Mouse (Mus musculus) olfactory bulb, adult 2 months (tissue): ENCODE data around the gene Gm42742. TPM values are rescaled to one million over a fixed set of nuclear protein-coding genes. Genes with fewer than 3 reads are reported as not detected.
A peak's percentile ranks its signal among the peaks of the same experiment; 100 is the strongest.

Experiments
- H3K27ac ChIP-seq: fragments of 200-500 bp; 2 replicates; pipeline ENCODE4 v1.5.1; 2012; ENCODE audit warnings: low read depth, low read length; ENCODE audit not compliant: insufficient read depth
- H3K4me1 ChIP-seq: fragments of 200-500 bp; 2 replicates; pipeline ENCODE4 v1.6.1; 2012; ENCODE audit warnings: low read length; ENCODE audit not compliant: control insufficient read depth, insufficient read depth
- H3K4me3 ChIP-seq: fragments of 200-500 bp; 2 replicates; pipeline ENCODE4 v1.5.1; 2012; ENCODE audit warnings: mild to moderate bottlenecking, low read depth, low read length, moderate library complexity; ENCODE audit not compliant: insufficient read depth
- CTCF ChIP-seq: fragments of 200-500 bp; IDR thresholded peaks from 2 replicates; pipeline ENCODE4 v1.5.1; 2012; ENCODE audit warnings: low read depth, mild to moderate bottlenecking, low read length, moderate library complexity; ENCODE audit not compliant: insufficient read depth
- POLR2A ChIP-seq: fragments of 200-500 bp; IDR thresholded peaks from 2 replicates; pipeline ENCODE4 v1.6.1; 2012; ENCODE audit warnings: mild to moderate bottlenecking, low read depth, low read length, moderate library complexity; ENCODE audit not compliant: insufficient read depth
- WGBS: fragments of 180-500 bp; shearing (Covaris S2); methylation state at CpG from one replicate; pipeline ENCODE4 v1.1.7; 2018; 5-methylcytosine and 5-hydroxymethylcytosine counted together
- polyA plus RNA-seq: library from polyadenylated mRNA; stranded (reverse); fragments of >200 nt; gene quantifications from 2 replicates; pipeline ENCODE4 v1.2.4, GENCODE M21; 2012; ENCODE audit warnings: low replicate concordance; ENCODE audit not compliant: missing spikeins, insufficient read depth, insufficient read length

Gene Gm42742
- polyA plus RNA-seq, 1 experiment: not detected

DNA sequence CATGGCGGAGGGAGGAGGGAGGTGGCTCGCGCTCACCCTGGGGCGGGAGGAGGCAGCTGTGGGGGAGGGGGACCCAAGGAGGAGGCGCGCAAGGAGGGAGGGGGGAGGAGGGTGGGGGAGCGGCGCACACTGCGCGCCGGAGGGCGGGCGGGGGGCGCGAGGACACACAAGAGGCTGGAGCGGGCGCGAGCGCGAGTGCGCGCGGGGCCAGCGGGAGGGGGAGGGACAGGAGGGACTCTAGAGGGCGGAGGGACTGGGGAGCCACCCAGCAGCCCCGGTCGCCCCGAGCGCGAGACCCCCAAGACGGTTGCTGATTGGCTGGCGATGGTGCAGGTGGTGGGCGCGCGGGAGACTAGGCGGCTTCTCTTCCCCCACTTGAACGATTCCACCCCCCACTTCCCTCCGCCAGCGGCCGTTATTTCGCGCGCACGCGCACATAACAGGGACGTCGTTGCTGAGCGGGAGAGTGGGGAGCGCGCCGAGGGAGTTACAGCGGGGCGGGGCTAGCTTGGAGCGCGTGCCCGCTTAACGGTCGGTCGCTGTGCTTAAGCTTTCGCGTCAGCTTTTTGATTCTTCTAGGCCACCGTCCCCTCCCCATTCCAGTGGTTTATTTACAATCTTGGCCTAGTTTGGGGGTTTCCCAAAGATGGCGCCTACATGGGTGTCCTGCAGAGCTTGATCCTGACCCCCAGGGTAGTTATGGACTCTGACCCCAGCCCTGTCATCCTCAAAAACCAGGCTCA lies 6.3 kb upstream of the Gm42742 start, which contains the start of gene Maz:
TSS of gene Maz (minus strand) at position 54 of the 743 bp plus-strand sequence.
- Histone ChIP-seq H3K27ac (peak within 1 kb of the TSS; percentile 97), H3K4me3 (peak within 1 kb of the TSS; percentile 97), H3K4me1 (peaks cover 38% of the 10 kb centered on the region)
- TF ChIP-seq POLR2A: 0 out of 2 replicates have a peak, but pooled peaks have one; percentile 31
- TF ChIP-seq CTCF: no peak
- under 1% methylated on average over 53 of the region's 63 CpGs for WGBS

DNA sequence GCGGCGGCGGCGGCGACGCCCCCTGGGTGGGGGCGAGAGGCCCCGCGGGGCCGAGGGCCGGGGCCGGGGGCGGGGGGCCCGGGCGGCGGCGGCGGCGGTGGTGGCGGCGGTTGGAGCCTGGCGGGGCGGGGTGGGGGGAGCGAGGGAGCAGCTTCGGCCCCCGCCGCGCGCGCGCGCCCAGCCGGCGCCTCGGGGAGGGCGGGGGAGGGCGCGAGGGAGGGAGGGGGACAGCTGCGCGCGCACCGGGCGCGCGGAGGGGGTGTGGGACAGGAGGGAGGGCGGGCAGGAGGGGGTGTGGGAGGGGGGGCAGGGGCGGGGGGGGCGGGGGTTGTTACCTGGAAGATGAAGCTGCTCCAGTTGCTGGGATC lies 5.7 kb upstream of the Gm42742 start:
- WGBS: 10% methylated on average over 28 of the region's 48 CpGs
- Histone ChIP-seq H3K4me1 (peaks cover 40% of the 10 kb centered on the region), H3K4me3 (peak overlapping the region; percentile 97), H3K27ac (no peak overlapping the region)
- TF ChIP-seq POLR2A: no peak
- no peak for TF ChIP-seq CTCF

DNA sequence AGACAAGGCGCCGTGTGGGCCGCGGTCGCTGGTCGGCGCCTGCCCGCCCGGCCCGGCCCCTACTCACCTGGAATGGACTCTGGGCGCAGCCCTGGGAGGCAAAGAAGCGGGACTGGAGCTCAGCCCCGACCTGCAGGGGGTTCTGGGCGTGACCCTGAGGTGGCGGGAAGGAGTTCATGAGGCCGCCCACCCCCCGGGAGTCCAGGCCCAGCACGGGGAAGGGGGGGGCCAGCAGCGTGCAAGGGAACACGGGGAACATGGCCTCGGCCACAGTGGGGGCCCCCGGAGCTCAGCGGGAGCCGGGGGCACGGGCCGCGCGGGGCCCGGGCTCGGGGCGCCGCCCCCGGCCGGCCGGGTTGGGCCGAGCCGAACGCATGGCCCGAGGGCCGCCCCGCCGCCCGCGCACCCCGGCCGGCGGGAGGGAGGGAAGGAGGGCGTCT lies 5.3 kb upstream of the Gm42742 start:
- H3K4me1 ChIP-seq: peaks cover 44% of the 10 kb centered on the region
- peak overlapping the region; percentile 97 for H3K27ac ChIP-seq
- WGBS: under 1% methylated on average over 35 of the region's 48 CpGs
- peak overlapping the region; percentile 97 for H3K4me3 ChIP-seq
- TF ChIP-seq CTCF (no peak), POLR2A (no peak)

DNA sequence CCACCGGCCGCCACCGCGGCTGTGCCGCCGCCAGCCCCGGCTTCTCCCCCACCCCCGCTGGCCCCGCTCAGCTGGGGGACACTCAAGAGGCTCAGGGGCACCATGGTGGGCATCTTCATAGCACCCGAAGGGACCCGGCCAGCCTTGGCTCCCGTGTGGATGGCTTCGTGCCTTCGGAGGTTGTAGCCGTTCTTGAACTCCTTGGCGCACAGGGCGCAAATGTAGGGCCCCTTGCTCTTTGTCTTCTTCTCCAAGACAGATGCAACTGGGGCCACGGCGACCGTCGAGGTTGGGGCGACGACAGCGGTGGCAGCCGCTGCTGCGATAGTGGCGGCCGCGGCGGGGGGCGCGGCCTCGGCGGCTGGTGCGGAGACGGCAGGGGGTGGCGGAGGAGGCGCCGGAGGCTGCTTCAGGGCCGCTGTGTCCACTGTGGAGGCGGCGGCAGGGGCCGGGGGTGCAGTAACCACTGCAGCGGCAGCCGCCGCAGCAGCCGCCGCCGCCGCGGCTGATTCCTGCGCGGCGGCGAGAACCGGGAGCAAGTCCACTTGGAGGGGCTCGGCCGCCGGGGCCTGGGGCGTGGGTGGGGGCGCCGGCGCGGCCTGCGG lies 4.8 kb upstream of the Gm42742 start:
- Histone ChIP-seq H3K27ac (peak overlapping the region; percentile 97), H3K4me3 (peak overlapping the region; percentile 97), H3K4me1 (peaks cover 45% of the 10 kb centered on the region)
- no peak; the same call in 1 of the 2 replicates for TF ChIP-seq CTCF
- TF ChIP-seq POLR2A: no peak
- under 1% methylated on average over 62 of the region's 65 CpGs for WGBS

DNA sequence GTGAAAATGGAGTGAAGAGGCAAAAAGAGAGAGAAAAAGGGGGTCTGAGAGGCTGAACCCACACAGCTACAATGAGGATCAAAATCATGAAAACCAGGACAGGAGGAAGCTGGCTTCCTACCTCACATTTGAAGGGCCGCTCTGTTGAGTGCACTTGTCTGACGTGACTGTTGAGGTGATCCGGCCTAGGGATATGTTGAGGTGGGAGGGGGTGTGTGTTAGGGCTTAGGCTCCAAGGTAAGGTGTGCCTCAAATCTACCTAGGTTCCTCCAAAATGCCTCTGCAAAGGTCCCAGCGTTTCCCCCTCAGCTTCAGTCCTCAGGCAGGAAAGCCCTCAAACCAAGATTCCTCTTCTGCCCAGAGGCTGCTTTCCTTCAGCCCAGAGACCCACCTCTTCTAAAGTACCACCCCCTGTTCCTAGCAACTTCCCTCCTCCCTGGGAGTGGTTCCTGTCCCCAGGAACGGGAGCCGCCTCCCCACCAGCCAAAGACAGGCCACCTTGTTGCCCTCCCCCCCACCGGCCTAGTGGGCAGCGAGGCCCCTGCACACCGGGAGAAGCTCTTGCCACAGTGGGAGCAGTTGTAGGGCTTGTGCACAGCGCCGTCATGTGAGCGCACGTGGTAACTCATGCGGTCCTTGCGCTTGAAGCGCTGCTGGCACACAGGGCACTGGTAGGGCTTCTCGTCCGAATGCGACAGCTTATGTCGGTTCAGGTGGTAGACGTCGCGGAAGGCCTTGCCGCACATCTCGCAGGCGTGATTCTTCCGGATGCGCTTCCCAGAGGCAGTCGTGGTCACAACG lies 4.1 kb upstream of the Gm42742 start:
- H3K27ac ChIP-seq: peak overlapping the region; percentile 79
- no peak for TF ChIP-seq POLR2A
- peak; percentile 32 for TF ChIP-seq CTCF
- H3K4me1 ChIP-seq: peaks cover 48% of the 10 kb centered on the region
- H3K4me3 ChIP-seq: peak overlapping the region; percentile 97
- 2% methylated on average over 30 of the region's 30 CpGs for WGBS

DNA sequence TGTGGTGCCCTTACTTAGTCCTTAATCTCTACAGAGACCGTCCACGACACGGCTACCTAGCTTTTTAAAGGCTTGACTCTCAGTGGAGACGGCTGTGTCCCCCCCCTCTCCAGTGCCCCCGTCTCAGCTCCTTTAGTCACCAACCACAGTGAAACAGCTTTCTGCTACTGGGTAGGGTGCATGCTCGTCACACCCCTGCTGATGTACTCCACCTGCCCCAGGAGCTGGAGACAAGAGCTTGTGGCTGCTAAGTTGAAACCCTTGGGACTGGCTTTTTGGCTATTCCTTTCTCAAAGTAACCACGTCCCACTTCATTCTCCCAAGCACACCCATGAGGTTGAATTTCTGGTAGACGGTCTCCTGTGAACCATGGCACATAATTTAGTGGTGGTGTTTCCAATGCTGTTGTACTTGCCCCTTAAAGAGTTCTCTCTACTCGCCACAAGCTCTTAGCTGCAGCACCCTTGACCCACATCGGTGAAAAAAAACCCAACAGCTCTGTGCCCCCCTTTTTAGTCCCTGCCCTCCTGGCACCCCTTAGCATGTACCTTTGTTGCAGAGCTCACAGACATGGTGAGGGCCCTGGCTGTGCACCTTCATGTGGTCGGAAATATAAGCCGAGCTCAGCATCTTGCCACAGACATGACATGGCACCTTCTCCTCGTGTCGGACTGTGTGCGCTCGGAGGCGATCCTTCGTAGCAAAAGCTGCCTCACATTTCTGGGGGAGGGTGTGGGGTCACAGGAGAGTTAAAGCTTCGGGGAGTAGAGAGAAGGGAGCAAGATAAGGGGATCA lies 3.2 kb upstream of the Gm42742 start:
- Histone ChIP-seq H3K4me1 (peaks cover 57% of the 10 kb centered on the region), H3K4me3 (peak overlapping the region; percentile 97), H3K27ac (0 out of 2 replicates have a peak overlapping the region, but pooled peaks have one; percentile 79)
- TF ChIP-seq POLR2A: no peak
- TF ChIP-seq CTCF: no peak
- WGBS: 12% methylated on average over 19 of the region's 19 CpGs

DNA sequence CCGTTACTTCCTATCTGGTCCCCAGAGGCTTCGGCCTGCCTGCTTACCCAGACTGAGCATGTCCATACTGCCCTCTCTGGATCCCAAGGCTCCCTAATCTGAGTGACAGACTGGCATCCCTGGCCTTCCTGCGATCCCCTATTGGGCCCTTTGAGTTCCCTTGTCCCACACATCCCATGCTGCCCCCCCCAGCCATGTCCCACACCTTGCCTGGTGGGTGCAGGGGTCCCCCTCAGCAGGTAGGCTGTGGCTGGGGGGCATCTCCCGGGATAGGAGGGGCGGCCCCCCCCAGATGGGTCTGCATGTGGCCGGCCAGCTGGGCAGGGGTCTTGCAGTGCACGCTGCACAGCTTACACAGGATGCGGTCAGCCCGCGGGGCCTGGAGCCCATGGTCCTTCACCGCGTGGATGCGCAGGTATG lies 2.4 kb upstream of the Gm42742 start:
- H3K27ac ChIP-seq: no peak overlapping the region
- WGBS: 73% methylated on average over 13 of the region's 13 CpGs

More for the DNA sequence above, 2.4 kb upstream of the Gm42742 start:
- no peak for TF ChIP-seq POLR2A
- TF ChIP-seq CTCF: no peak
- Histone ChIP-seq H3K4me1 (peaks cover 64% of the 10 kb centered on the region), H3K4me3 (no peak overlapping the region)
